32 mouse cellular contexts compared by ENCODE assay signal in genomic region chr16:24035767-24036166, GRCm38 (mm10). TPM values are rescaled to one million over a fixed set of nuclear protein-coding genes. Genes with fewer than 3 reads are reported as not detected.
DNase-seq lines count a peak whose midpoint lies in the region; ATAC-seq lines count a peak whose summit lies in the region.
"Had no signal": no experiment of that assay in that cellular context is flagged by ENCODE, and none has a peak within 500 bp of the region (broad histone marks: within the 10 kb centered on the region; RNA-seq: fewer than 3 reads in every experiment).

No protein-coding gene starts in this region.

- H3K9ac ChIP-seq in heart, embryonic 12.5 days = no peak overlapping the region
- no peak overlapping the region for H3K9ac ChIP-seq in lung, embryonic 16.5 days (ENCODE audit: low read length)
- no peak overlapping the region for H3K9ac ChIP-seq in hindbrain, embryonic 13.5 days
- H3K9ac ChIP-seq: embryonic facial prominence, embryonic 13.5 days; forebrain, embryonic 12.5 days; forebrain, embryonic 15.5 days; hindbrain, embryonic 12.5 days had no signal

- peak; percentile 13 for DNase-seq in heart, adult 11 months
- no peak for DNase-seq in lung, postnatal 14 days
- DNase-seq in ES-CJ7 (ENCODE audit: low read depth, low spot score) = peak; percentile 37
- DNase-seq in lung, postnatal 36 days = peak; percentile 48
- DNase-seq: adrenal gland, adult 8-10 months; adrenal gland, postnatal 25 days; cerebellum, adult 11-12 months; cerebellum, adult 8-10 months; cerebellum, postnatal 10 days; cerebellum, postnatal 36 days; embryo, embryonic 11 days; gastrocnemius, postnatal 25 days; heart, adult 2 months had no signal

- no peaks in the 10 kb centered on the region for H3K9me3 ChIP-seq in heart, embryonic 12.5 days (replicated peaks)
- H3K9me3 ChIP-seq in lung, embryonic 16.5 days (ENCODE audit: control insufficient read depth, low read length) = no peaks in the 10 kb centered on the region
- H3K9me3 ChIP-seq in hindbrain, embryonic 13.5 days = no peaks in the 10 kb centered on the region
- H3K9me3 ChIP-seq: embryonic facial prominence, embryonic 10.5 days; embryonic facial prominence, embryonic 13.5 days; forebrain, embryonic 12.5 days; forebrain, embryonic 15.5 days; heart, embryonic 10.5 days; hindbrain, embryonic 12.5 days had no signal

- no peak overlapping the region for H3K4me3 ChIP-seq in heart, embryonic 12.5 days
- no peak overlapping the region for H3K4me3 ChIP-seq in lung, embryonic 16.5 days (ENCODE audit: low read length)
- no peak overlapping the region for H3K4me3 ChIP-seq in hindbrain, embryonic 13.5 days
- H3K4me3 ChIP-seq: embryonic facial prominence, embryonic 10.5 days; embryonic facial prominence, embryonic 13.5 days; erythroblast, embryonic 14.5 days; forebrain, embryonic 12.5 days; forebrain, embryonic 15.5 days; heart, adult 2 months; heart, embryonic 10.5 days; hindbrain, embryonic 12.5 days had no signal

- H3K4me1 ChIP-seq in heart, embryonic 12.5 days (replicated peaks) = no peaks in the 10 kb centered on the region
- H3K4me1 ChIP-seq in lung, embryonic 16.5 days (replicated peaks; ENCODE audit: control insufficient read depth, insufficient read depth, low read length) = no peaks in the 10 kb centered on the region
- H3K4me1 ChIP-seq in hindbrain, embryonic 13.5 days (replicated peaks) = no peaks in the 10 kb centered on the region
- H3K4me1 ChIP-seq: embryonic facial prominence, embryonic 10.5 days; embryonic facial prominence, embryonic 13.5 days; forebrain, embryonic 12.5 days; forebrain, embryonic 15.5 days; heart, embryonic 10.5 days; hindbrain, embryonic 12.5 days had no signal

- no peak for ATAC-seq in heart, embryonic 12.5 days (ENCODE audit: insufficient number of reproducible peaks, low FRiP score)
- ATAC-seq in lung, embryonic 16.5 days (ENCODE audit: low read depth) = peak; percentile 20; the same call in 1 of the 2 replicates
- no peak for ATAC-seq in hindbrain, embryonic 13.5 days (ENCODE audit: low FRiP score)
- ATAC-seq: activated CD4-positive, CD25-positive, alpha-beta regulatory T cell, adult 4 months; forebrain, embryonic 15.5 days; hindbrain, embryonic 16.5 days; Patski had no signal

- no peaks in the 10 kb centered on the region for H3K36me3 ChIP-seq in heart, embryonic 12.5 days
- no peaks in the 10 kb centered on the region for H3K36me3 ChIP-seq in lung, embryonic 16.5 days (ENCODE audit: control insufficient read depth, insufficient read depth, low read length)
- H3K36me3 ChIP-seq in hindbrain, embryonic 13.5 days = no peaks in the 10 kb centered on the region
- H3K36me3 ChIP-seq: embryonic facial prominence, embryonic 10.5 days; embryonic facial prominence, embryonic 13.5 days; forebrain, embryonic 12.5 days; forebrain, embryonic 15.5 days; G1E; heart, embryonic 10.5 days; hindbrain, embryonic 12.5 days had no signal

- no peaks in the 10 kb centered on the region for H3K27me3 ChIP-seq in heart, embryonic 12.5 days (replicated peaks)
- H3K27me3 ChIP-seq in lung, embryonic 16.5 days (ENCODE audit: control insufficient read depth, insufficient read depth, low read depth, low read length) = no peaks in the 10 kb centered on the region
- H3K27me3 ChIP-seq in hindbrain, embryonic 13.5 days = no peaks in the 10 kb centered on the region
- H3K27me3 ChIP-seq: embryonic facial prominence, embryonic 13.5 days; forebrain, embryonic 12.5 days; forebrain, embryonic 15.5 days; hindbrain, embryonic 12.5 days; Patski had no signal

- H3K27ac ChIP-seq in heart, embryonic 12.5 days (ENCODE audit: poor library complexity, severe bottlenecking) = no peak overlapping the region
- 0 out of 2 replicates have a peak overlapping the region, but pooled peaks have one; percentile 16 for H3K27ac ChIP-seq in lung, embryonic 16.5 days (ENCODE audit: low read length)
- no peak overlapping the region for H3K27ac ChIP-seq in hindbrain, embryonic 13.5 days
- H3K27ac ChIP-seq: embryonic facial prominence, embryonic 10.5 days; embryonic facial prominence, embryonic 13.5 days; forebrain, embryonic 12.5 days; forebrain, embryonic 15.5 days; heart, adult 2 months; heart, embryonic 10.5 days; hindbrain, embryonic 12.5 days had no signal

- no peak overlapping the region for H3K4me2 ChIP-seq in heart, embryonic 12.5 days
- H3K4me2 ChIP-seq in lung, embryonic 16.5 days (ENCODE audit: low read depth, low read length) = no peak overlapping the region
- no peak overlapping the region for H3K4me2 ChIP-seq in hindbrain, embryonic 13.5 days
- H3K4me2 ChIP-seq: embryonic facial prominence, embryonic 13.5 days; forebrain, embryonic 12.5 days; forebrain, embryonic 15.5 days; hindbrain, embryonic 12.5 days had no signal

RNA-seq across cellular contexts. Expression of gene Bcl6, which starts 47.1 kb away (rescaled TPM):
- polyA plus RNA-seq in heart, embryonic 12.5 days (2016; fragmentation: Nextera tagmentation; extraction: Ambion mirVana) = 0.24 and 0.35 TPM in 2 replicates
- polyA plus RNA-seq in lung, embryonic 16.5 days (2015; fragmentation: Nextera tagmentation; extraction: Ambion mirVana) = 1.6 and 2.4 TPM in 2 replicates
- polyA plus RNA-seq in hindbrain, embryonic 13.5 days (2015; fragmentation: Nextera tagmentation; extraction: Ambion mirVana) = 0.22 and 0.32 TPM in 2 replicates
- polyA plus RNA-seq: G1E had no signal

RNA-seq across cellular contexts. Expression of gene Gm37419, which starts 47.5 kb away (rescaled TPM):
- polyA plus RNA-seq in heart, embryonic 12.5 days (2016; fragmentation: Nextera tagmentation; extraction: Ambion mirVana) = not detected in 2 replicates
- not detected in 2 replicates for polyA plus RNA-seq in lung, embryonic 16.5 days (2015; fragmentation: Nextera tagmentation; extraction: Ambion mirVana)
- polyA plus RNA-seq in hindbrain, embryonic 13.5 days (2015; fragmentation: Nextera tagmentation; extraction: Ambion mirVana) = not detected in 2 replicates
- polyA plus RNA-seq: activated CD4-positive, CD25-positive, alpha-beta regulatory T cell, adult 4 months; brain, embryonic 14.5 days; cortical plate, adult 2 months; embryonic facial prominence, embryonic 10.5 days; embryonic facial prominence, embryonic 13.5 days; erythroblast, embryonic 14.5 days; forebrain, embryonic 12.5 days; G1E; gonadal fat pad, adult 2 months; heart, adult 2 months; heart, embryonic 10.5 days; heart, embryonic 14.5 days; heart, postnatal 0 days; hindbrain, embryonic 12.5 days; hindbrain, embryonic 16.5 days had no signal
